Mouse (Mus musculus): ENCODE measurements around the gene Larp1. TPM values are rescaled to one million over a fixed set of nuclear protein-coding genes. Genes with fewer than 3 reads are reported as not detected.

Gene Larp1
- polyA plus RNA-seq, 1 experiment from 2014 or later: 20.0 TPM

GRCm38 (mm10) chr11:58107664-58108337 is 98.9 kb downstream of the Larp1 start:
- Histone ChIP-seq H3K27ac (no peak overlapping the region), H3K9me3 (replicated peaks) (no peaks in the 10 kb centered on the region), H3K4me3 (no peak overlapping the region), H3K4me1 (peaks cover 12% of the 10 kb centered on the region), H3K27me3 (ENCODE audit: low read depth, poor library complexity, severe bottlenecking) (no peaks in the 10 kb centered on the region), H3K36me3 (peaks cover 48% of the 10 kb centered on the region)
- no peak for DNase-seq (ENCODE audit: low spot score)
- WGBS: 91% methylated on average over 4 of the region's 4 CpGs

Other genes starting within 250 kb of the Larp1 start
- 11.2 and 12.4 TPM in 2 replicates for gene Sap30l, start 207.4 kb upstream of the Larp1 start, polyA plus RNA-seq (2016; fragmentation: Nextera tagmentation; extraction: Ambion mirVana)
- gene Hand1, start 176.2 kb upstream of the Larp1 start, polyA plus RNA-seq (2016; fragmentation: Nextera tagmentation; extraction: Ambion mirVana): 3.3 and 8.5 TPM in 2 replicates
- not detected in 2 replicates for gene Gm12248, start 84.1 kb downstream of the Larp1 start, polyA plus RNA-seq (2016; fragmentation: Nextera tagmentation; extraction: Ambion mirVana)
- 107 and 113 TPM in 2 replicates for gene Cnot8, start 95.1 kb downstream of the Larp1 start, polyA plus RNA-seq (2016; fragmentation: Nextera tagmentation; extraction: Ambion mirVana)
- gene Gemin5, start 159.5 kb downstream of the Larp1 start, polyA plus RNA-seq (2016; fragmentation: Nextera tagmentation; extraction: Ambion mirVana): 35.8 and 40.1 TPM in 2 replicates
- 143 and 156 TPM in 2 replicates for gene Mrpl22, start 162.6 kb downstream of the Larp1 start, polyA plus RNA-seq (2016; fragmentation: Nextera tagmentation; extraction: Ambion mirVana)
- 1.3 TPM in 2 replicates for gene Igtp, start 190.5 kb downstream of the Larp1 start, polyA plus RNA-seq (2016; fragmentation: Nextera tagmentation; extraction: Ambion mirVana)
- 0.05 and 0.50 TPM in 2 replicates for gene Irgm2, start 190.6 kb downstream of the Larp1 start, polyA plus RNA-seq (2016; fragmentation: Nextera tagmentation; extraction: Ambion mirVana)